Mouse (Mus musculus) kidney, postnatal 0 days (tissue): Measurements from ENCODE around the gene Slc22a17. TPM values are rescaled to one million over a fixed set of nuclear protein-coding genes. Genes with fewer than 3 reads are reported as not detected.
"Not testable (repeated sequence)": the region's sequence is repeated elsewhere in the genome, so short reads cannot be mapped to it uniquely, and the experiment has no call there.

Experiments
- ATAC-seq: fragments of 200-750 bp; cut with Nextera tagmentation; replicated peaks from 2 replicates; pipeline ENCODE4 v1.8.0; 2017; ENCODE audit warnings: low read depth, moderate number of reproducible peaks, moderate TSS enrichment, moderate library complexity; ENCODE audit not compliant: low FRiP score
- DNase-seq: peaks from one replicate; pipeline ENCODE4 v3.0.0-alpha.2; 2016; ENCODE audit warnings: low spot score
- H3K27ac ChIP-seq: fragments of 300-500 bp; sonication (generic); 2 replicates; pipeline ENCODE4 v1.5.1; 2014; ENCODE audit warnings: mild to moderate bottlenecking
- H3K27me3 ChIP-seq: fragments of 300-500 bp; sonication (generic); 2 replicates; pipeline ENCODE4 v1.6.1; 2014; ENCODE audit warnings: low read length, mixed read lengths; ENCODE audit not compliant: insufficient read depth
- H3K36me3 ChIP-seq: fragments of 300-500 bp; sonication (generic); 2 replicates; pipeline ENCODE4 v1.6.1; 2014; ENCODE audit warnings: low read length, mixed read lengths; ENCODE audit not compliant: insufficient read depth
- H3K4me1 ChIP-seq: fragments of 300-500 bp; sonication (generic); replicated peaks from 2 replicates; pipeline ENCODE4 v1.6.1; 2014; ENCODE audit warnings: antibody characterized with exemption, low read length, mixed read lengths; ENCODE audit not compliant: insufficient read depth
- H3K4me2 ChIP-seq: fragments of 300-500 bp; sonication (generic); 2 replicates; pipeline ENCODE4 v1.6.1; 2014; ENCODE audit warnings: mild to moderate bottlenecking, low read length, moderate library complexity, mixed read lengths
- H3K4me3 ChIP-seq: fragments of 300-500 bp; sonication (generic); replicated peaks from 2 replicates; pipeline ENCODE4 v1.5.1; 2014; ENCODE audit warnings: low read depth, low read length
- H3K9ac ChIP-seq: fragments of 300-500 bp; sonication (generic); 2 replicates; pipeline ENCODE4 v1.6.1; 2014; ENCODE audit warnings: low read depth, low read length
- H3K9me3 ChIP-seq: fragments of 300-500 bp; sonication (generic); replicated peaks from 2 replicates; pipeline ENCODE4 v1.6.1; 2016; ENCODE audit warnings: low read length, inconsistent platforms, mixed read lengths
- CTCF ChIP-seq: IDR thresholded peaks from 2 replicates; pipeline ENCODE4 v1.5.1; 2016; ENCODE audit warnings: antibody characterized with exemption, low read depth, mild to moderate bottlenecking, moderate library complexity
- WGBS: fragments of 180-500 bp; shearing (Covaris S2); extraction: QIAGEN DNeasy Blood & Tissue Kit; methylation state at CpG from one replicate; pipeline ENCODE4 v1.1.7; 2014; 5-methylcytosine and 5-hydroxymethylcytosine counted together
- polyA plus RNA-seq: library from polyadenylated mRNA; unstranded; fragments of >200 nt; fragmentation: Nextera tagmentation; extraction: Ambion mirVana; gene quantifications from 2 replicates; pipeline ENCODE4 v1.2.1, GENCODE M21; 2015

The Slc22a17 gene
- polyA plus RNA-seq, 1 experiment from 2014 or later: 48.1 TPM

DNA sequence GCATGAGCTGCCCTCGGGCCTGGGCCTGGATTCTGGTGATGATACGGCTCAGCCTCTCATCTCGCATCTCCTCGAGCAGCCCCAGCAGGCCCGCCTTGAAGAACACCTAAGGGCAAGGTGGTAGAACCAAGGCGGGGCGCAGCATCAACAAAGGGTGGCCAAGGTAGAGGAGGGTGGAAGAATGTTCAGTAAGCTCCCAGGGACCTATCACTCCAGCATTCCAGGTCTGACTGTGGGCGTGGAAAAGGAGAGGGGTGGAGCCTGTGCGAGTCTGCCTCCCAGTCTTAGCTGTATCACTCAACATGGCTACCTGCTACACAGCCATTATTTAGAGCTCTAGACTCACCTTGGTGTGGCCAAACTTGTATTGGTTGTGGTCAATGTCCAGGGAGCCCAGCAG, 43.6 kb upstream of the Slc22a17 start:
- no peaks in the 10 kb centered on the region for H3K4me1 ChIP-seq
- no peaks in the 10 kb centered on the region for H3K36me3 ChIP-seq
- DNase-seq: no peak
- H3K4me2 ChIP-seq: no peak overlapping the region
- H3K4me3 ChIP-seq: no peak overlapping the region
- no peak overlapping the region for H3K27ac ChIP-seq
- 89% methylated on average over 9 of the region's 9 CpGs for WGBS
- no peak for ATAC-seq
- no peaks in the 10 kb centered on the region for H3K9me3 ChIP-seq
- no peak for TF ChIP-seq CTCF
- H3K9ac ChIP-seq: no peak overlapping the region
- H3K27me3 ChIP-seq: no peaks in the 10 kb centered on the region

GRCm38 (mm10) chr14:54955481-54955880, 42.5 kb upstream of the Slc22a17 start:
- H3K4me1 ChIP-seq: no peaks in the 10 kb centered on the region
- no peak for TF ChIP-seq CTCF
- DNase-seq (no peak), ATAC-seq (no peak)
- 87% methylated on average over 3 of the region's 3 CpGs for whole genome bisulfite sequencing
- H3K9me3 ChIP-seq: no peaks in the 10 kb centered on the region
- no peaks in the 10 kb centered on the region for H3K27me3 ChIP-seq
- no peaks in the 10 kb centered on the region for H3K36me3 ChIP-seq
- no peak overlapping the region for H3K27ac ChIP-seq
- H3K4me3 ChIP-seq: no peak overlapping the region
- H3K9ac ChIP-seq: no peak overlapping the region
- H3K4me2 ChIP-seq: no peak overlapping the region

DNA sequence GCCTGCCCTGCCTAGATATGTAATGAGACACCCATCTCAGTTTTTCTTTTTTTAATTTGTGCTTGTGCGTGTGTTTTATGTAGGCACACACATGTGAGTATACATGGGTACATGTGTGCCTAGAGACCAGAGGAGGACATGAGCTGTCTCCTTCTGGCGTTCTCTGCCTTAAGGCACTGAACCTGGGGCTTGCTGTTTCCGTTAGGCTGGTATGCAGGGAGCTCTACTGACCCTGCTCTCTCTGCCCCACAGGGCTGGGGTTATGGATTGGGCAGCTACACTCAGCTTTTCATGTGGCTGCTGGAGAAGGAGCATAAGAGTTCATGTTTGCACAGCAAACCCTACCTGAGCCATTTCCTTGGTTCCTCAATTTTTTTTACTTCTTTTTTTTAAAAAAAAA, 41.5 kb upstream of the Slc22a17 start:
- H3K27ac ChIP-seq: no peak overlapping the region
- no peak for TF ChIP-seq CTCF
- ATAC-seq: no peak
- no peaks in the 10 kb centered on the region for H3K36me3 ChIP-seq
- no peak overlapping the region for H3K4me2 ChIP-seq
- H3K9ac ChIP-seq: no peak overlapping the region
- no peak overlapping the region for H3K4me3 ChIP-seq
- 68% methylated on average over 3 of the region's 3 CpGs for WGBS
- H3K4me1 ChIP-seq: no peaks in the 10 kb centered on the region
- no peaks in the 10 kb centered on the region for H3K27me3 ChIP-seq
- H3K9me3 ChIP-seq: no peaks in the 10 kb centered on the region
- DNase-seq: no peak

DNA sequence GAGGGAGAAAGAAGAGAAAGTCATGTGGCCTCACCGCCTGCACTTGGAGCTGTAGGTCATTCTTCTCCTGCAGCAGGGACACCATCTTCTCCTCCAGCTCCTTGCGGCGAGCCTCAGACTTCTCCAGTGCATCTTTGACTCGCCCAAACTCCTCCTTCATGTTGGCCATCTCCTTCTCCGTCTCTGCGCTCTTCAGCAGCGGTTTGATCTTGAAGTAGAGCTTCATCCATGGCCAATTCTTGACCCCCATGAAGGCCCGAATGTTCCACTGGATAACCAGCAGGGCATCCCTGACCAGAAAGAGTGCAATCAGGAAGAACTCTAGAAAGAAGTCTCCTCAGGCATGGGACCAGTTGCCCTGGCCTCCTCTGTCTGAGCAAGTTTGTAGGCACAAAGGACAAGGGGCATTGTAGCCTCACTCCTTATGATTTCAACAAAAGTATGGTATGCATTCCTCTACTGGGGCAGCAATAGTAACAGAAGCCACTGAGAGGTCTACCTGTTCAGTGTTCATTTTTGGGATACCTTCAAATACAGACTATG, 40.8 kb upstream of the Slc22a17 start:
- Histone ChIP-seq H3K4me1 (no peaks in the 10 kb centered on the region), H3K9me3 (no peaks in the 10 kb centered on the region), H3K27me3 (no peaks in the 10 kb centered on the region), H3K27ac (no peak overlapping the region), H3K4me3 (no peak overlapping the region), H3K4me2 (no peak overlapping the region), H3K9ac (no peak overlapping the region), H3K36me3 (no peaks in the 10 kb centered on the region)
- WGBS: 92% methylated on average over 8 of the region's 8 CpGs
- no peak for DNase-seq
- no peak for ATAC-seq
- no peak for TF ChIP-seq CTCF

- WGBS: 94% methylated on average over 6 of the region's 6 CpGs
- Histone ChIP-seq H3K4me2 (no peak overlapping the region), H3K36me3 (no peaks in the 10 kb centered on the region), H3K4me1 (no peaks in the 10 kb centered on the region), H3K9me3 (no peaks in the 10 kb centered on the region), H3K27me3 (no peaks in the 10 kb centered on the region), H3K4me3 (no peak overlapping the region), H3K9ac (no peak overlapping the region), H3K27ac (no peak overlapping the region)
- no peak for ATAC-seq
- no peak for TF ChIP-seq CTCF
- no peak for DNase-seq
Observed at GRCm38 (mm10) chr14:54951587-54951986, 38.7 kb upstream of the Slc22a17 start.

DNA sequence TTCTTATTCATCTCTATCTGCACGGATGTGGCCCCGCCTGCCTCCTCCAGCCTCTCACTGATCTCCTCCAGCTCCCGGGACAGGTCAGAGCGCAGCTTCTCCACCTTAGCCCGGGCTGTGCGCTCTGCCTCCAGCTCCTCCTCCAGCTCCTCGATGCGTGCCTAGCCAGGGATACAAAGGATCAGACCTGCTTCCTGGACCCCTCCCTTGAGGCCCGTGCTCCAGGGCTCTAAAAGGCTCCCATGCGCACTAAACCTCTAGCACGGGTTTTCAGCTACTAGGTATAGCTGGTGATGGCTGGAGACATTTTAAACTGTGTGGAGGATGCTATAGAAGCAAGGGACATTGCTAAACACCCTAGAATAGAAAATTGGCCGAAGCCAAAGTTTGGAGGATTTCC, 37.6 kb upstream of the Slc22a17 start:
- no peaks in the 10 kb centered on the region for H3K4me1 ChIP-seq
- no peaks in the 10 kb centered on the region for H3K36me3 ChIP-seq
- H3K9me3 ChIP-seq: no peaks in the 10 kb centered on the region
- no peaks in the 10 kb centered on the region for H3K27me3 ChIP-seq
- H3K4me2 ChIP-seq: no peak overlapping the region
- no peak overlapping the region for H3K4me3 ChIP-seq
- ATAC-seq (no peak), DNase-seq (no peak)
- WGBS: 58% methylated on average over 12 of the region's 12 CpGs
- TF ChIP-seq CTCF: no peak
- no peak overlapping the region for H3K27ac ChIP-seq
- no peak overlapping the region for H3K9ac ChIP-seq

DNA sequence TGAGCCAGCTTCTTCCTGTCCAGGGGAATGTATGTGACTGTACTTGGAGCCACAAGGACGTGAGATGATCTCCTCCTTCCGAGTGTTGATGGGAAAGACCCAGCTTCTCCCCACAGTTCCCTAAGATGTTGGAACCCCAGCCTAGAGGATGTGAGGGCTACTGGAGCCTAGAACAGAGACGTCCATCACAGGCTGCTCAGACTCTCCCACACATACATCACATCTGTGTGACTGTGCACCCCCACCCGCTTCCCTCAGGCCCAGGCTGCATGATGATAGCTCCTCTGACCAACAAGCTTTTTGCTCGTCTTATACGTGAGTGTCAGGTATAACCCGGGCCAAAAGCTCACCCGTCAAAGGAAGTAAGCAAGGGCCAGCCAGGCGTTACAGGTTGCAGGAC, 35.8 kb upstream of the Slc22a17 start:
- no peak overlapping the region for H3K9ac ChIP-seq
- 77% methylated on average over 9 of the region's 9 CpGs for WGBS
- ATAC-seq: no peak

GRCm38 (mm10) chr14:54947008-54947407, 34.1 kb upstream of the Slc22a17 start:
- H3K9ac ChIP-seq, H3K9me3 ChIP-seq, H3K4me3 ChIP-seq, DNase-seq, H3K36me3 ChIP-seq, ATAC-seq, H3K4me1 ChIP-seq, H3K27me3 ChIP-seq, H3K4me2 ChIP-seq, H3K27ac ChIP-seq: not testable (repeated sequence)
- 84% methylated on average over 10 of the region's 11 CpGs for WGBS

More for the DNA sequence above, 35.8 kb upstream of the Slc22a17 start:
- Histone ChIP-seq H3K4me3 (no peak overlapping the region), H3K9me3 (no peaks in the 10 kb centered on the region), H3K27ac (no peak overlapping the region), H3K4me2 (no peak overlapping the region), H3K36me3 (no peaks in the 10 kb centered on the region), H3K27me3 (no peaks in the 10 kb centered on the region), H3K4me1 (no peaks in the 10 kb centered on the region)
- no peak for DNase-seq
- TF ChIP-seq CTCF: no peak
